Comparison of ENCODE assay signal across 20 mouse cellular contexts in the genomic region with DNA sequence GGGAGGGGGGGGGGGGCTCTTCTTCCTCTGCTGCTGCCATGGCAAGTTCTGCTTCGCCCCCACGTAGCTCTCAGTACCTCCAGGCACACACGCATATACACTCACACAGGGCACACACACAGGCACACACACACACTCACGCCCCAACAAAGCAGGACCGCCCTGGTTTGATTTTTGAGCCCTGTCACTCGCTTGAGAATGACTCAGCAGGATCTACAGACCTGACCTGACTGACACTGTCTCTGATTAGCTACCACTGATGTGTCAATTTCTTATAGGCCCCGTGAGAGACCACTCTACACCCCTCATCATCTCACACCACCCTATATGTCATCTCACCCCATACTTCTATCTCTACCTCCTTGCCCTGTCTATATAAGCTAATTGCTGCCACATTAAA.
DNase-seq lines count a peak whose midpoint lies in the region; ATAC-seq lines count a peak whose summit lies in the region.
"Had no signal": no experiment of that assay in that cellular context is flagged by ENCODE, and none has a peak within 500 bp of the region (broad histone marks: within the 10 kb centered on the region; RNA-seq: fewer than 3 reads in every experiment).

No protein-coding gene starts in this region.

- H3K9me3 ChIP-seq in kidney, embryonic 15.5 days (replicated peaks) = 0 out of 2 replicates have a peak, but pooled peaks cover 2% of the 10 kb centered on the region
- H3K9me3 ChIP-seq: embryonic facial prominence, embryonic 10.5 days; forebrain, embryonic 10.5 days; forebrain, embryonic 12.5 days had no signal

- DNase-seq in ES-CJ7 (ENCODE audit: low read depth, low spot score) (peak; percentile 34), R1 (ENCODE audit: low read depth, low spot score) (peak; percentile 58)
- DNase-seq in kidney, adult 18-20 months = no peak
- DNase-seq: adrenal gland, adult 8-10 months; adrenal gland, postnatal 14 days; adrenal gland, postnatal 36 days; cerebellum, adult 2 months; cerebellum, adult 9-10 months had no signal

- no peak overlapping the region for H3K27ac ChIP-seq in kidney, embryonic 15.5 days
- H3K27ac ChIP-seq: embryonic facial prominence, embryonic 10.5 days; embryonic facial prominence, embryonic 12.5 days; forebrain, embryonic 10.5 days; forebrain, embryonic 12.5 days had no signal

- H3K4me3 ChIP-seq in kidney, embryonic 15.5 days (replicated peaks) = no peak overlapping the region
- H3K4me3 ChIP-seq: embryonic facial prominence, embryonic 10.5 days; embryonic facial prominence, embryonic 12.5 days; erythroblast, embryonic 14.5 days; forebrain, embryonic 10.5 days; forebrain, embryonic 12.5 days had no signal

- H3K27me3 ChIP-seq in kidney, embryonic 15.5 days = no peaks in the 10 kb centered on the region
- H3K27me3 ChIP-seq: embryonic facial prominence, embryonic 12.5 days; forebrain, embryonic 12.5 days; Patski had no signal

- WGBS in kidney, embryonic 15.5 days = 92% methylated on average over 7 of the region's 7 CpGs

- no peak for ATAC-seq in kidney, embryonic 15.5 days (replicated peaks; ENCODE audit: low FRiP score)
- ATAC-seq in erythroblast, adult 5-6 weeks (replicated peaks; ENCODE audit: low FRiP score, poor library complexity, severe bottlenecking) = no peak
- ATAC-seq: activated CD4-positive, CD25-positive, alpha-beta regulatory T cell, adult 4 months; forebrain, embryonic 14.5 days; forebrain, embryonic 16.5 days; Patski had no signal

- H3K9ac ChIP-seq in kidney, embryonic 15.5 days = no peak overlapping the region
- H3K9ac ChIP-seq: embryonic facial prominence, embryonic 12.5 days; forebrain, embryonic 12.5 days had no signal

- peaks cover 25% of the 10 kb centered on the region for H3K4me1 ChIP-seq in kidney, embryonic 15.5 days

- no peaks in the 10 kb centered on the region for H3K36me3 ChIP-seq in kidney, embryonic 15.5 days
- H3K36me3 ChIP-seq: embryonic facial prominence, embryonic 10.5 days; embryonic facial prominence, embryonic 12.5 days; forebrain, embryonic 10.5 days; forebrain, embryonic 12.5 days; G1E had no signal

- H3K4me2 ChIP-seq in kidney, embryonic 15.5 days = no peak overlapping the region
- H3K4me2 ChIP-seq: embryonic facial prominence, embryonic 12.5 days; forebrain, embryonic 12.5 days had no signal
